8 mouse cellular contexts compared by ENCODE assay signal in the genomic region with DNA sequence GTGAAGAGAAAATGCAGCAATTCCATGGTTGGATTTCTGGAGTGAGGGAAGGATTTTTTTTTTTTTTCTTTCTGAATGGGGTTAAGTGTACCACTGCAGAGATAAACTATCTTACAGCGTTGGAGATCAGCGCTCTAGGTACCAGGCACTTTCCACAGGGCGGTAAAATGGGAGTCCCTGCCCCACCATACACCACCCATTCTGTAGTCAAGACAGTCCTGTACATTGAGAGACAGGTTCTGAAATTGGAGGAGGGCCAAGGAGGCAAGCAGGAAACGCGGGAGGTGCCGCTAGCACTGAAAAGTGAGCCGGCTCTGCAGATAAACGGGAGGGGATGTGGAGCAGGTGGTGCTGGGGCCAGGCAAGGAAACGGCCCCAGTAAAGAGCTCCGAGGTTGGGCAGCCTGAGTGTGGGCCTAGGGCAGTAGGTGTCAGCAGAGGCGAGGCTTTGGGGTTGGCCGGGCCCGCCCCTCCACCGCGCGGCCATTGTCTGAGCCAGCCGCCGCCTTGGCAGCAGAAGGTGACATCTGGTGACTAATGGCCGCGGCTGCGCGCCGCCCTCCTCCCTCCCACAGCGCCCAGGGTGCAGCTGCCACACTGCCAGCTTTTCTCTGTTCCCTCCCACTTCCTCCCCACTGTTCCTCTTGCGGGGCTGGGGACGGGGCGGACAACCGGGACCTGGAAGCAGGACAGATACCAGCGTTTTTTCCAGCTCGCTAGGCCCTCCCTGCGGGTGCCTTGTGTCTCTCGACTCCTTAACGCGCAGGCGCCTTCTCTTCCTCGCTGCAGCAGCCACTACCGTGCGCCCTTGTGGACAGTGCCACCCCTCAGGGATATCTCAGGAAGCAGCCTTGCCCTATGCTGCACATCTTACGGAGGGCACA.
A peak's percentile ranks its signal among the peaks of the same experiment; 100 is the strongest.
DNase-seq lines count a peak whose midpoint lies in the region; ATAC-seq and TF ChIP-seq lines count a peak whose summit lies in the region.

No protein-coding gene starts in this region.

- 2% methylated on average over 39 of the region's 39 CpGs for WGBS in hindbrain, embryonic 10.5 days
- WGBS in lung, embryonic 15.5 days, result 1% methylated on average over 39 of the region's 39 CpGs
- 2% methylated on average over 39 of the region's 39 CpGs for WGBS in olfactory bulb, adult 2 months

- H3K4me1 ChIP-seq in hindbrain, embryonic 10.5 days (replicated peaks), result peaks cover 37% of the 10 kb centered on the region
- peaks cover 18% of the 10 kb centered on the region for H3K4me1 ChIP-seq in lung, embryonic 15.5 days
- H3K4me1 ChIP-seq in olfactory bulb, adult 2 months (ENCODE audit: control insufficient read depth, insufficient read depth, low read length), result peaks cover 20% of the 10 kb centered on the region

- peak; percentile 95 for DNase-seq in MN1 (ENCODE audit: low spot score)
- peak; percentile 94 for DNase-seq in cerebellum, adult 8-10 months
- peak; percentile 86 to 91 for DNase-seq in frontal cortex, adult 2 months (ENCODE audit: extremely low spot score in 1 of 2, low spot score in 1 of 2)
- DNase-seq in hindbrain, embryonic 10.5 days (ENCODE audit: low spot score), result peak; percentile 93
- DNase-seq in layer of hippocampus, adult 9-10 months (ENCODE audit: low spot score), result peak; percentile 75
- DNase-seq in thymus, adult 18-20 months, result peak; percentile 55 to 59

- no peaks in the 10 kb centered on the region for H3K9me3 ChIP-seq in hindbrain, embryonic 10.5 days
- H3K9me3 ChIP-seq in lung, embryonic 15.5 days, result no peaks in the 10 kb centered on the region

- H3K4me2 ChIP-seq in lung, embryonic 15.5 days, result peak overlapping the region; percentile 73

- peak; percentile 95 for ATAC-seq in lung, embryonic 15.5 days (ENCODE audit: borderline replicate concordance, extremely low read depth, low FRiP score, low TSS enrichment)

- peak overlapping the region; percentile 96 for H3K27ac ChIP-seq in hindbrain, embryonic 10.5 days
- H3K27ac ChIP-seq in lung, embryonic 15.5 days, result peak overlapping the region; percentile 85
- H3K27ac ChIP-seq in olfactory bulb, adult 2 months (ENCODE audit: insufficient read depth, low read depth, low read length), result peak overlapping the region; percentile 91

- peaks cover 11% of the 10 kb centered on the region; the same call in 1 of the 2 replicates for H3K27me3 ChIP-seq in hindbrain, embryonic 10.5 days (ENCODE audit: insufficient read depth, poor library complexity, severe bottlenecking)
- H3K27me3 ChIP-seq in lung, embryonic 15.5 days, result no peaks in the 10 kb centered on the region

- peak overlapping the region; percentile 51 for H3K4me3 ChIP-seq in hindbrain, embryonic 10.5 days
- H3K4me3 ChIP-seq in lung, embryonic 15.5 days, result peak overlapping the region; percentile 49
- H3K4me3 ChIP-seq in olfactory bulb, adult 2 months (ENCODE audit: insufficient read depth, low read depth, low read length), result peak overlapping the region; percentile 39

- 0 out of 2 replicates have a peak, but pooled peaks have one; percentile 18 for TF ChIP-seq CTCF in olfactory bulb, adult 2 months (IDR thresholded peaks at IDR 0.05; ENCODE audit: insufficient read depth, low read depth, low read length)

- H3K36me3 ChIP-seq in hindbrain, embryonic 10.5 days, result no peaks in the 10 kb centered on the region
- no peaks in the 10 kb centered on the region for H3K36me3 ChIP-seq in lung, embryonic 15.5 days

- peak overlapping the region; percentile 49 for H3K9ac ChIP-seq in lung, embryonic 15.5 days

- peak; percentile 47 for TF ChIP-seq POLR2A in olfactory bulb, adult 2 months (IDR thresholded peaks at IDR 0.05; ENCODE audit: insufficient read depth, low read depth, low read length)

Comparison
In these comparisons a context has a peak if more than half of its experiments do, and no peak if none do; other contexts are left out.
1. Peak in every context shown above with its lines: DNase-seq, ATAC-seq, H3K4me3 ChIP-seq and H3K27ac ChIP-seq.